Mouse (Mus musculus) left cerebral cortex, postnatal 10 days (tissue): ENCODE measurements around the gene Tsks. TPM values are rescaled to one million over a fixed set of nuclear protein-coding genes. Genes with fewer than 3 reads are reported as not detected.

Source experiments
- DNase-seq, 2 experiments: peaks; one replicate each; pipeline ENCODE4 v3.0.0; 2021 to 2022; ENCODE audit warnings: low spot score in 2 of 2, mixed read lengths in 1 of 2; ENCODE audit errors: extremely low spot score in 1 of 2
- intact Hi-C: fragments of 180-260 bp; cut with DNase I; formaldehyde crosslinking; loops from one replicate; pipeline ENCODE4 v1.15.1; 2025
- total RNA-seq, 2 experiments: library from RNA; stranded (reverse); gene quantifications; 2 replicates each; pipeline ENCODE4 v1.2.3; 2021

The Tsks gene
- total RNA-seq, 2 experiments from 2014 or later: 1.0 to 1.7 TPM

GRCm38 (mm10) chr7:44965975-44966374 lies 23.0 kb downstream of the Tsks start:
- intact Hi-C loops: no loop called here
- peak in 1 of 2 experiments; percentile 28 for DNase-seq

DNA sequence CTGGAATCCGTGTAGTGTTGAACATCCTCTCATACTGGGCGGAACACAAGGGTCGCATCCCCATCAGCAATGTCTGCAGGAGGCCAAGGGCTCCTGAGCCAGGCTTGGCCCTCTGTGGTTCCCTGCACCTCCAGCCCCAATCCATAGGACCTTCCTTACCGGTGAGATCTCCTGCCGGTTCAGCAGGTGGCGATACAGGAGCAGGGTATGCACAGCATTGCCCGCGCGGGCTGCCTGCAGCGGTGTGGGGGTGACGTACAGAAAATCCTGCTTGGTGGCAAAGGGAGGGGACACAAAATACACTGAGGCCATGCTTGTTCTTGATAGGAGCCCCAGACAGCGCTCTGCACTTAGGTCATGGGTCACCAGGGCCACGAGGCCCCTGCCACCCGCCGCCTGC lies 23.6 kb downstream of the Tsks start:
- no peak for DNase-seq
- intact Hi-C loops: no loop called here

- intact Hi-C loops: loop anchor here (5.0 kb wide), 1 partner anchor 38 kb away; no protein-coding TSS in a partner anchor
- DNase-seq: peak; percentile 86 to 93
These were observed 27.3 kb downstream of the Tsks start for GRCm38 (mm10) chr7:44970231-44970691.

- no peak for DNase-seq
- intact Hi-C loops: loop anchor here (5.0 kb wide), 1 partner anchor 39 kb away; no protein-coding TSS in a partner anchor
These were observed 28.1 kb downstream of the Tsks start for GRCm38 (mm10) chr7:44971142-44971541.

GRCm38 (mm10) chr7:44973415-44974130 lies 30.6 kb downstream of the Tsks start:
- no peak for DNase-seq
- intact Hi-C loops: loop anchor here (5.0 kb wide), 1 partner anchor 41 kb away; no protein-coding TSS in a partner anchor

DNA sequence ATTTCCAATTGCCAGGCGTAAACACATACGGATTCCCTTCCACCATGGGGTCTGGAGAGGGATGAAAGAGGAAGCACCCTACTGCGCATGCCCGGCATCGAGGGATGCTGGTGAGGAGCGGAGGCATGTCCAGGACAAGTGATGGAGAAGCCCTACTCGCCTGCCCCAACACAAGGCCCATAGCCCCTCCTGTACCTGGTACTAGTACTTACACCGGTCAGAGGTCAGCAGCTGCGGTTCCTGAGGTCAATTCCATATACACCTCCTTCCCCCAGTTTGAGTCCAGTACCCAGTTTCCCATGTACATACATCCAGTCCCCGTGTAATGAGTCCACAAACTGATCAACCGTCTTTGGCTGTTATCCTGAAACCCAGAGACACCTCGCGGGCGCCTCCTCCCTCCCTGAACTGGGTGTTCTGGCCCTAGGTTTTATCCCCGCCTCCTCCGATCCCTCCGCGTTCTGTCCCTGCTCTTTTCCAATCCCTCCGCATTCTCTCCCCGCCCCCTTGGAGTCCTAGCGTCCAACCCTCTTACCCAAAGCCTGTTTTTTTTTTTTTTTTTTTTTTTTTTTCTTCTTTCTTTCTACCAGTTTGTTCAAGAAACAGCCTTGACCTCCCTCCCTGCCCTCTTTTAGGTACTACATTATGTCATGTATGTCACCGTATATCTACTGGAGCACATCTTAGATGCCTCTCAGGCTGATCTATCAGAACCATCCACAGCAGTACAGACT lies 31.5 kb downstream of the Tsks start, which contains the start of gene Cpt1c:
Cpt1c (minus strand) TSS at position 469 of the 734 bp plus-strand sequence.
- intact Hi-C loops: loop anchor here (5.0 kb wide), 1 partner anchor 42 kb away; no protein-coding TSS in a partner anchor
- peak; percentile 87 to 94 for DNase-seq

GRCm38 (mm10) chr7:44975117-44975419 lies 32.1 kb downstream of the Tsks start:
- intact Hi-C loops: no loop called here
- DNase-seq: no peak

DNA sequence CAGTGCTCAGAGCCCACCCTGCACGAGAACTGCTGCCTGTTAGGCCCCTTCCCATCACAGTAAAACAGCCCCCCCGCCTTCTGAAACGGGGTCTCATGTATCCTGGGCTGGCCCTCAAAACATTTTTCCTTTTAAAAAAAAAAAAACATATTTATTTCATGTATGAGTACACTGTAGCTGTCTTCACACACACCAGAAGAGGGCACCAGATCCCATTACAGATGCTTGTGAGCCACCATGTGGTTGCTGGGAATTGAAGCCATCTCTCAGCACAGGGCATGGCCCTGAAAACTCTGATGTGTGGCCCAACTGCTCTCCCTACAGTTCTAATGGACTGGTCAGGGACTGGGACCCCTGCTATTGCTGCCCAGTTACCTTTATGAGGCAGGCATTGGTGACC lies 35.3 kb downstream of the Tsks start:
- DNase-seq: no peak
- intact Hi-C loops: no loop called here

DNA sequence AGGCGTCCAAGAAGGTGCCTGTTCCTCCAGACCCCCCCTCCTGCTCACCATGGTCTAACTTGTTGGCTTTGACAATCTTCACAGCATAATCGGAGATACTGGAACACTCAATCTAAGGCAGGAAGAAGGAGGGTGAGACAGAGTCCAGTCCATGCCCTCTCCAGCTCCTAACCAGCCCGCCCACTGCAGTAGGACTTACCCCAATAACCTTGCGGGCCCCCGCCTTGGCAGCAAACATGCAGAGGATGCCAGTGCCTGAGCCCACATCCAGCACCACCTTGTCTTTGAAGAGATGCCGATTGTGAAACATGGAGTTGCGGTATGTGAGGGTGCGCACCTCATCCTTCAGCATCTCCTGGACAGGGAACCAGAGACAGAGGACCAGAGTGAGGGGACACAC lies 38.5 kb downstream of the Tsks start:
- DNase-seq: no peak
- intact Hi-C loops: no loop called here

DNA sequence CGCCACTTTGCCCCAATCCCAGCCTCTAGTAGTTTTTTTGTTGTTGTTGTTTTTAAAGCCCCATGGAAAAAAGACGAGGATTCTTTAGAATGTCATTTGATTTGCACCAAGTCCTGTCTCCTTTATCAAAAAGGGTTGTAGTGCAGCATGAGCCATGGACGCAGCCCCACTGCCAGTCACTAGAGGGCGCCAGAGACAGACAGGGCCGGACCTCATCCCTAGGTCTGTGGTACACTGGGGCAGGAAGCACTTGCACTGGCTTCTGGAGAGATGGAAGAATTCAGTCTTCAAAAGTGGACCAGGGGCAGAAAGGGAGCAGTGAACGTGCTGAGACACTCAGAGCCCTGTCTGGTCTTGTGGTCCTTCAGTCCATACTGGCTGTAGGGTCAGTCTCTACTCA lies 40.1 kb downstream of the Tsks start:
- peak; percentile 72 to 87 for DNase-seq
- intact Hi-C loops: no loop called here

DNA sequence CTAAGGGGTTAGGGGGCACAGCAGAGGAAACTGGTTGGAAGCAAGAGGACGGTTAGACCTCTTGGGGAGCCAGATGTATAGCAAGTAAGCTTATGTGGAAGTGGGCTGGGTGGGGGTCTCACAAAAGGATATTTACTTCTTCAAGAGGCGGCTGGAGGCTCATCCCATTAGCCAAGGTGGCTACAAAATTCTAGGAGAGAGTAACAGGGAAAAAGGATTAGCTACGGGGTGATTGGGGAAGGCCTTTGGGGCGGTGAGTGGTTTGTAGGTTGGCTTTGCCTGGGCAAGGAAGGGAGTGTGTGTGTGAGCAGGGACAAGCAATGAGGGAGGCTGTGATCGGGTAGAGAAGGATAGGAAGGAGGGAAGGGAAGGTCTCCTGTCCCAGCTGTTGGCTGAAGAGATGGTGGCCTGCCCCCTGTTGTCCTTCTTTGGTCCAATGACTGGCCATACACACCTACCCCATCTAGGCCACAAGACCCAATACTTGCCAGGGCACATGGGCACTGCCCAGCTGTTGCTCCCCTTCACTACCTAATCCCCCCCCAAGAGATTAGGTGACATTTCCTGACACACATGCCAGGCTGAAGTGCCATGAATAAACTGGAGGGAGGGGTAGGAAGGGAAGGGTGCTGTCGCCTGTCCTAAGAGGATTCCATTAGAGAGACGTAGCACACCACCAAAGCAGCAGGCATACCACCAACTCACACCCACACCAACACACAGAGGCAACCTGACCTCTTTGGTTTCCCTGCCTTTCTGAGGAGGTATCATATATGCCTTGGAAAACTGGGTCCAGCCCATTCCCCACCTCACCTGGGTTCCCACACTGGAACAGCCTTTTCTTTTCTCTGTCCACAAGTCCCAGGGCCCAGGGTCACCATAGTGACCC lies 41.2 kb downstream of the Tsks start:
- DNase-seq: no peak
- intact Hi-C loops: no loop called here

DNA sequence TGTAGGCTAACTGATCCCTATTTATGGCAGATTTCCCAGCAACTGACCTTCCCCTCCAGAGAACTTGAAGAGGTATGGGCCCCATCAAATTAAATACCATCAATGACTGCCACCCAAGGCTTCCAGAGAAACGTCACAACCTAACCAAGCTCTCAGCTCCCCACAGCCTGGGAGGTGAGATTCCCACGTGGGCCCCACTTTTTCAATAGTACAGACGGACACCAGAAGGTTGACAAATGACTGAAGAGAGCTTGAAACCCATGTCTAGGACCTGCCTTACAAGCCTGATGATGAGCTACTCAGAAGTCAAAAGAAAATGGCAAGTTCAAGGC lies 41.8 kb downstream of the Tsks start:
- intact Hi-C loops: no loop called here

DNA sequence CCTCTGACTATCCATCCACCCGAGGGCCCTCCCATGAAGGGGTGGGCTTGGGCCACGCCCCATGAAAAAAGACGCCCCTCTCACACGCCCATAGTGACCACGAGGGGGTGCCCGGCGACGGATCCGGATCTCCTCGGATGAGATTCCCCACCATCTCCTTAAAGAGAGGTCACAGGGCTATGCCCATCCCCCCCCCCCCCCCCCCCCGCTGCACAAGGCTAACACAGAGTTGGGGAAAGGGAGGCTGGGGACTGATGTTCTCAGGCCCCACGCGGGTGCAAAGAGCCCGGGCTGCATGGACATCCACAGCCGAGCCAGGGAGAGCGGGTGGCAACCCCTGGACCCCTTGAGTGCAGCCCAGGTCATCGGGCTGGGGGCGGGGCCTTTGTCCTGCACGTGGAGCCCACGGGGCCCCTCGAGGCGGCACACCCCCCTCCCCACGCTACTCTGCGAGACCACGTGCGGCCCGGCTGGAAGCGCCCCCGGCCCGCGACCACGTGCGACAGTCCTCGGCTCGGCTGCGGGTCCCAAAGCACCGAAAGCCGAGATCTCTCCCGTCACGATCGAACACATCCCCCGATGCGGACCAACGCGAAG lies 42.7 kb downstream of the Tsks start:
- intact Hi-C loops: no loop called here
- DNase-seq: peak; percentile 54 to 88

More for the DNA sequence above, 41.8 kb downstream of the Tsks start:
- DNase-seq: no peak

GRCm38 (mm10) chr7:44986192-44986878 lies 43.3 kb downstream of the Tsks start, which contains the start of gene Prmt1:
TSS of gene Prmt1 (minus strand) at chr7:44986568.
- peak; percentile 97 to 99 for DNase-seq
- intact Hi-C loops: no loop called here

- intact Hi-C loops: no loop called here
- no peak for DNase-seq
These were observed 44.1 kb downstream of the Tsks start for GRCm38 (mm10) chr7:44986879-44987718.

DNA sequence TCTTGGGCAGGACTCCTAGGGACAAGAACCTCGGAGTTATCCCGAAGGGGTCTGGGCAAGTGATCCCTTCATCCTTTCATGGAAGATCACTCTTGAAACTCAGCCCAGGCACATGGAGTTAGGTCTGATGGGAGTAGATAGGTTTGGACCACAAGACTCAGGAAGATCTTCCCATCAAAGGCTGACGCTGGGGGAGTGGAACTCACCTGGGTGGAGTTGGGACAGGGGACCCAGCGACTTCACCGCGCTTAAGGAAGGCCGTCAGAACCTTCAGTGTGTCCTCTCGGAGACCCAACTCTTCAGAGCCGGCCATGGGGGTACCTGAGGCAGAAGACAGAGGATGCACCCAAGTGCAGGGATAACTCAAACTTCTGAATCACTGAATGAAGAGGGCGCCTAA lies 53.7 kb downstream of the Tsks start:
- intact Hi-C loops: no loop called here
- no peak for DNase-seq

DNA sequence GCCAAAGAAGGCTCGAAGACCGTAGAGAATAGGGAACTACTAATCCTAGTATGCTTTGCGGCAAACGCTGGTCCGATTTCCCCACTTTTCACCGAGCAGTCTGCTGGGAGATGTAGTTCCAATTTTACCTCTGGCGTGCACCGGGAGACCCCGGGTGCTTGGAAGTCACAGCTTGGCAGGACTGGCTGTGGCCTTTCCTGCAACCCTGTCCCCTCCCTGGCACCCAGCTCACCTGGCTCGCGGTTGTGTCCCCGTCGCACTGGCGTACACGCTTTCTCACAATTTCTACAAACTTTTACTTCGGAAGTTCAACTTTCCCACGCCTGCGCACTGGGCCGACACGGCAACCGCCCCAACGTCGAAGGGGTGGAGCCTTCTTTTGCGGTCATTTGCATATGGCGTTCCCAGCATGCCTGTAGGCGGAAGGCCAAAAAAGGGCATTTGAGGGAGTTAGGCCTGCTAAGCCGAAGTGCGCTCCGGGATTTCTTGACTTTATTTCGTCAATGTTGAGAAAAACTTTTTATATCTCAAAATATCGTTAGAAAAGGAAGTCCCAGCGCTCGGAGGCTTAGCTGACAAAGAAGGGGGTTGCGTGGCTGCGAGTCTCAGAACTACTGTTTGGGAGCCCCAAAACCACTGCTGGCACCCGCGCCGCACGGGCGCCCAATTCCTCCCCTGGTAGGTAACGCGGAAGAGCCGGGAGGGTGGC lies 54.4 kb downstream of the Tsks start, which contains the start of gene Irf3:
Irf3 (plus strand) TSS at position 418 of the 709 bp plus-strand sequence.
- DNase-seq: peak; percentile 96 to 98
- intact Hi-C loops: no loop called here
